Mouse (Mus musculus) B cell, adult 2 months (primary cell): ENCODE measurements around the gene Rab3d.
A peak's percentile ranks its signal among the peaks of the same experiment; 100 is the strongest.

ENCODE experiments used
- DNase-seq, 2 experiments: peaks; one replicate each; pipeline ENCODE4 v3.0.0; 2022

Rab3d gene

DNA sequence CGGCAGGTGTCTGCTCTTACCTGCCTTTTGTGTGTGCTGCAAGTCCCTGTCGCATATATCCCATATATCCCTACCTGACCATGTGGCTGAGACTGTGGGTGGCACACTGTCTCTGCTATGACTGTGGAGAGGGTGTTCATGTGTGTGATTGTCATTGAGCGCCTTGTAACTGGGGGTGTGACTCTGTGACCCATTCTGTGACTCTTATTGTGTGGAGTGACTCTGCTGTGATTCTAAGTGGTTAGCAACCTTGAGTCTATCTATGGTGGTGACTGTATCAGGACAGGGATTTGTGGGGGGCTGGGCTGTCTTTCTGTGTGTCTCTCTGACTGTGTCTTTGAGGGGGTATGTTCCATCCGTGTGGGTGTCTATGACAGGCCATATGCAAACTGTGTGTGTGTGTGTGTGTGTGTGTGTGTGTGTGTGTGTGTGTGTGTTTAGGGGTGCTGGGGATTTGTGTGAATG lies 19.8 kb upstream of the Rab3d start:
- no peak for DNase-seq

DNA sequence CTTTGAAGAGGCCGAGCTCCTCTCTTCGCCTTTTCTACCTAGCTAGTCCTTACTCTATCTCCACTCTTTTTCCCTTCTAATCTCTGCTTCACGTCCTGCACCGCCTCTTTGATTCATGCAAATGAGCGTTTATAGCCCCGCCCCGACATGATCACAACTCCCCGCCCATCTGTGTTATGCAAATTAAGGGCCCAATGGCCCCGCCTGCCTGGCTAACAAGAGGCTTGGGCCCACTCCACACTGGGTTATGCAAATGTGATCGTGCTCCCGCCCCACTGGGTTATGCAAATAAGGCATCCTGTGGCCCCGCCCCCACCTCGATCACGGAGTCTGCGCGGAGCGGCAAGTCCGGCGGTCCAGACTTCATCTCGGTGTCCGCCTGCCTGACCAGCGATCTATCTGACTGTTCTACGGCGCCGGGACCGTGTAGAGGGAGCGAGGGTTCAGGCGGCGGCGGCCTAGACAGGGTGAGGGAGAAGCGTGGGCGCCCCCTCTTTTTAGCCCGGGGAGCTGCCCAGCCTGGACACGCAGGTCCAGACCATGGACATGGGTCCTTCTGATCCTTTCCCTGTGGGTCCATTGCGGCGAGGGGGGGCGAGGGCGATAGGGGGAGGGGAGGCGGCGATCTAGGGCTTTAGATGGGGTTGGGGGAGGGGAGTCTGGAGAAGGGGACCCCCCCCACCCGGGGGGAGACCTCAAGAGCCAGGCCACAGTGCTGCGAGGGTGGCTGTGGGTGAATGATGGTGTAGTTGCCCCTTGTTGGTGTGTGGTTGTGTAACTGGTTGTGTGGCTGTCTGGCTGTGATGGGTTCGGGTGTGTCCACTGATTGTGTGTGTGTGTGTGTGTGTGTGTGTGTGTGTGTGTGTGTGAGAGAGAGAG lies 18.9 kb upstream of the Rab3d start, which contains the start of gene Plppr2:
Gene Plppr2 (plus strand): TSS at position 342 of the 879 bp plus-strand sequence.
- DNase-seq = peak; percentile 95 to 97

DNA sequence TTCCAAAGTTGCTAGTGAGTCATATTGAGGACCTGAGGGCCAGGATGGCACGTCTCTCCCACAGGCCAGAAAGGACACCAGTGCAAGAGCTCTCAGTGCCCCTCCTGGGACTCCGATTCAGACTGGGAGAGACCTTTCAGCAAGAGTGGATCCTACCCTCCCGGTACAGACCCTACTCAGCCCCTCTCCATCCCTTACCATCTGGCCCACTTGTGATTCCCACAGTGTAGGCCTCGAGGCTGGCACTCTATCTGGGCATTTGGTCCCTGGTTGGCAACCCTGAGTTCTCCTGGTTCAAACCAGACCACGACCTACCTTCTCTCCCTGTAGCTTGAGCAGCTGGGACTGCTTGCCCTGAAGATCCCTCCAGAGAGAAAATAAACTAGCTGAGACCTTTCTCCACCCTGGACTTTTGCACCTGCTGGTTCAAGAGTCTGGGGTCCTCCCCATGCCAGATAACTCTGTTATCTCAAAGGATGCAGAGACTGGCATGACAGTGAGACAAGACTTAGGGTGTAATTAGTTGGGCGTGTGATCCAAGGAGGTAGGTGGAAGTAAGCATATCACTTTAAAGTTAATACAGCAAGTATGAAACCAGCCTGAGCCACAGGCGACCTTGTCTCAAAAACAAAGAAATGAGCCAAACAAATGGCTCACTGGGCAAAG lies 17.6 kb upstream of the Rab3d start:
- DNase-seq = no peak

DNA sequence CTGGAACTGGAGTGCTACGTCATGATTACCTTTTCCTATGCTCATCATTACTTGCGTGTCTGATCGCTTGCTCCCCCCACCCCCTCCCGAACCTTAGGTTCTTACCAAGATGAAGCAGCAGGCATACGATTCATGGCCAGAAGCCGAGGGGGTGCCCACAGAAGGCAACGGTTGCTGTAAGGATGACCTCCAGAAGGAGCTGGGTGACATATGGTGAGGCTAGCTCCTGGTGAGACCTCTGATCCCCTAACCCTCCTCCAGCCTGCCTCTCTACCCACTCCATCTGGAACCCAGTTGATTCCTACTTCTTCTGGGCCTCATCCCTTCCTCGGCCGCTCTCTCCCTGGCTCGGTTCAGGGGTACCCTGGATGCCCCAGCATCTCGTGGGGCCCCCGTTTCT lies 16.0 kb upstream of the Rab3d start:
- DNase-seq = no peak

DNA sequence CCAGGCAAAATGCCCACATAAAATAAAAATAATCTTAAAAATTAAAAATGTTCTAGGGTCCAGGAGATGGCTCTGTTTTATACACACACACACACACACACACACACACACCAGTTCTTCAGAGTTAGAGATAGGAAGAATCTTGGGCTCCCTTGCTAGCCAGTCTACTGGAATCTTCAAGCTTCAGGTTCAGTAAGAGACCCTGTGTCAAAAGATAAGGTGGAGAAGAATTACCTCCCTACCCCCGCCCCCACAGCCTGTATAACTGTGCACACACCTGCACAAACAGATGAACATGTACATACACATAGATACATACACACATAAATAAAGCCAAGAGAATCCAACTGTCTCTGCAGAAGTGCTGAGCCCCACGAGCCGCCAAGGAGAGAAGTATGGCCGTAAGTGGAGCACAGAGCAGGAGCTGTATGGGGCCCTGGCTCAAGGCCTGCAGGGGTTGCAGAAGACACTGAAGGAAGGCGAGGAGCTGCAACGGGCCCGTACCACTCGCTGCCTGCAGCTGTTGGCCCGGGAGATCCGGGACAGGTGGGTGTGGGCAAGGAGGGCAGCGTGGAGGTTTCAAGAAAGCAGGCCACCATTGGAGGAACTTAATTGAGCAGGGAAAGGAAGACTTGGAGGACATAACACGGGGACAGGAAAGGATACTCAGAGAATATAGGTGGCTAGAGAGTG lies 14.6 kb upstream of the Rab3d start:
- DNase-seq = no peak

DNA sequence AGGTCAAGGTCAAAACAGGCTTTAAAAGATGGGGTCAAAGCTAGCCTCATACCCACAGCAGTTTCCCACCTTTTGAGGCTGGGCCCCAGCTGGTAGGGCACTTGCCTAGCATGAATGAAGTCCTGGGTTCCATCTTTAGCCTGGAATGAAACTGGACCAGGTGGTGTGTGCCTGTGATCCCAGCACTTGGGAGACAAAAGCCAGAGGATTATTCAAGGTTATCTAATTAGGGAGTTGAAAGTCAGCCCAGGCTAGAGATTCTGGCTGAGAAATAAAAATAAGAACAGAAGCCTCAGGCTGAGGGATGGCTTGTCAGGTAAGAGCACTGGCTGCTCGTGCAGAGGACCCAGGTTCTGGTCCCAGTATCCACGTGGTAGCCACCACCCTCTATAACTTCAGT lies 14.0 kb upstream of the Rab3d start:
- no peak for DNase-seq

DNA sequence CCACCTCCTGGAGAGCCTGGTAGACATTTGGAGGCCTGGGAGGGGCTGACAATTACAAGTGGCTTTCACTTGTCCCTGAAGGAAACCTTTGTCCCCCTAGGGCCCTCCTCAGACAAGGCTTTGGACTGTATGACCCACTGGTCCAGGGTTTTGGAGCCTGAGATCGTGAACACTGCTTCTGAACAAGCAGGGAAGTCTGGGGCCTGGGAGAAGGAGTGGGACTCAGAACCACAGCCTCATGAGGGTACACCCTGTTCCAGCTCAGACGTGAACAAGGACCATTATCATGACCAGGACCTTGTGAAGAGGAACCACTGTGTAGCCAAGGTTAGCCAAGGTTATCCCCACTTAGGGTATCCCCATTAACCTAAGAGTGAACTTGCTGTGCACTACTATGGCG lies 11.2 kb upstream of the Rab3d start:
- no peak for DNase-seq

DNA sequence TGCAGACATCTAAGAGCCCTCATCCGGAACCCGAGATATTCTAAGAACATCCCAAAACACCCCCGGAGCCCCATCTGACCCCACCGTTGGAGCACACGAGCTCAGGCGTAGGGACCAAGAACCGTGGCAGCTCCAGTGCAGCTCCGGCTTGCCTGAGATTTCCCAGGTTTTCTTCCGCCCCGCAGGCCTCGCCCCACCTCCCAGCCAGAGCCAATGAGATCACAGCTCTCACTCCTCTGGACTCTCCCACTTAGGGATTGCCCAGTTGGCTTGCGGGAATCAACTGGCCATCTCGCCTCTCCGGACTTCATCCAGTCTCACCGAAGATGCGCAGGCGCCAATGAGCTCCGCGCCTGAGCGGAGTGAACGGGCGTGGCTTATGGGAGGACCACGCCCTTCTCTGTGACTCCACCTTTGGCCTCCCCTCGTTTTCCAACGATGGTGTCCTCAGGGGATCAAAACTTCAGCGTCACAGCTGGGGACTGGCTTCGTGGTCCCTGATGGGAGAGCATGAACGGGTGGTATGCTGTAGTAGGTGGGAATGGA lies 9.3 kb upstream of the Rab3d start, which contains the start of the genes Ccdc159 and Tmem205:
Gene Ccdc159 (plus strand): TSS at position 264 of the 546 bp plus-strand sequence.
Gene Tmem205 (minus strand): TSS at position 349 of the 546 bp plus-strand sequence.
- no peak for DNase-seq

DNA sequence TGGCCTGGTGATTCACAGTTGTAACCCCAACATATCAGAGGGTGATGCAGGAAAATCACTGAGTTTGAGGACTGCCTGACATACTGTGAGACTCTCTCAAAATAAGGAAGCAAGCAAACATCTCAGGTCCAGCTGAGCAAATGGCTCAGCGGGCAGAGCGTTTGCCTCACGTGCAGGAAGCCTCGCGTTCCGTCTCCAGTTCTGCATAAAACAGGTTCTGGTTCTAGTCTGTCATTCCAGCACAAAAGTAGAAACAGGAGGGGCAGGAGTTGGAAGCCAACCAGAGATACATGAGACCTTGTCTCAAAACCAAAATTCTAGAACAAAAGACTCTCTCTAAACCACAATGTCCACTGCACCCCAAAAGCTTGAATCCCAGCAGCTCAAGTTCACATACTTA lies 8.8 kb upstream of the Rab3d start:
- no peak for DNase-seq

DNA sequence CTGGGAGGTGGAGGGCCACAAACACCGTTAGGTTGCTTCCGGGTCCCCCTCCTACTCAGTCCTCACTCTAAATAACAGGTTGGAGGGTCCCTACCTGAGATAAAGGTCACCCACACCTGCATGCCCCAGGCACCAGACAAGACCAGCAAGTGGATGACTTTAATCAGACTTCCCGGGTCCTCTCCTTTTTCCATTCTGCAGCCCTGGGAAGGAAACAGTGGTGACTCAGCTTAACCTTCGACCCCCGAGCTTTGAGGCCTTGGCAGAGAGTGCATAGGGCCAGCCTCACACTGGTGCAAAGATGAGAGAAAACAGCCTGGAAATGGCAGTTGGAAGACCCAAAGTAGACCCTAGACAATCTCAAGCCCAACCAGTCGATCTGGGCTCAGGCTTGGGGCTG lies 8.2 kb upstream of the Rab3d start:
- no peak for DNase-seq

DNA sequence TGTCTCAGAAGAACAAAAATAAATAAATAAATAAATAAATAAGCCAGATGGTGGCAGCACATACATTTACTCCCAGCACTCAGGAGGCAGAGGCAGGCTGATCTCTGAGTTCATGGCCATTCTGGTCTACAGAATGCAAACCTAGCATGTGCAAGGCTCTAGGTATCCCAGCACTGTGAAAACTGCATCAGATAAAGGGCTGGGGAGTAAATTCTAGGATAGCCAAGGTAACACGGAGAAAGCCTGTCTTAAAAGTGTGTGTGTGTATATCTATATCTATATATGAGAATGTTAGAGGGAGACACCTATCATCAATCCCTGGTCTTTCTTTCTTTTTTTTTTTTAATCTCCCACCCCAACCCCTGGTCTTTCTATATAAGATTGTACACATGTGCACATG lies 7.5 kb upstream of the Rab3d start:
- no peak for DNase-seq

DNA sequence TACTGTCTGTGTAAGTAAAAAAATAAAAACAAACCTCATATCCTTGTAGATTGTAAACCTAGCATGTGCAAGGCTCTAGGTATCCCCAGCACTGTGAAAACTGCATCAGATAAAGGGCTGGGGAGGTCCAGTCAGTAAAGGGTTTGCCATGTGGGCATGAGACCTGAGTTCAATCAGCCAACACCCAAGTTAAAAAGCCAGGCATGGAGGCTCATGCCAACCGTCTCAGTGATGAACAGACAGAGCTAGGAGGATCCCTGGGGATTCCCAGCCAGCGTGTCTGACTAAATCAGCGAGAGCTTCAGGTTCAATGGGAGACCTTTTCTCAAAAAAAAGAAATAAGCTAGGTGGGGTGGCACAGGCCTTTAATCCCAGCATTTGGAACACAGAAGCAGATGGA lies 7.0 kb upstream of the Rab3d start:
- no peak for DNase-seq

DNA sequence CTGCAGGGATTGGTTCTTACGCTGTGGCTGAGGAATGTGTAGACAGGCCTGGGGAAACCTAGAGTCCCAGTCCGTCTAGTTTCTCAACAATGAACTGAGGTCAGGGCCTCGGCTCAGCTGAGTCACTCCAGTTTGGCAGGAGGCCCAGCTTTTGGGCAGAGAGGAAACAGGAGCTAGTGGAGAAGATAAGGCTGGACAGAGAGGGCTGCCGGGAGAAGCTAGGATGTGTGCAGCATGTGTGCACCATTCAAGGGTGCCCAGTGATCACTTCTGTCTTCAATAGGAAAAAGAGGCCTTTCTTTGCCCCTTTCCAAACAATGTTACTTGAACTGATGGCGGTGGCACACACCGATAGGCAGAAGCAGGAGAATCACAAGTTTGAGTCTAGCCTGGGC lies 6.1 kb upstream of the Rab3d start:
- DNase-seq = no peak

DNA sequence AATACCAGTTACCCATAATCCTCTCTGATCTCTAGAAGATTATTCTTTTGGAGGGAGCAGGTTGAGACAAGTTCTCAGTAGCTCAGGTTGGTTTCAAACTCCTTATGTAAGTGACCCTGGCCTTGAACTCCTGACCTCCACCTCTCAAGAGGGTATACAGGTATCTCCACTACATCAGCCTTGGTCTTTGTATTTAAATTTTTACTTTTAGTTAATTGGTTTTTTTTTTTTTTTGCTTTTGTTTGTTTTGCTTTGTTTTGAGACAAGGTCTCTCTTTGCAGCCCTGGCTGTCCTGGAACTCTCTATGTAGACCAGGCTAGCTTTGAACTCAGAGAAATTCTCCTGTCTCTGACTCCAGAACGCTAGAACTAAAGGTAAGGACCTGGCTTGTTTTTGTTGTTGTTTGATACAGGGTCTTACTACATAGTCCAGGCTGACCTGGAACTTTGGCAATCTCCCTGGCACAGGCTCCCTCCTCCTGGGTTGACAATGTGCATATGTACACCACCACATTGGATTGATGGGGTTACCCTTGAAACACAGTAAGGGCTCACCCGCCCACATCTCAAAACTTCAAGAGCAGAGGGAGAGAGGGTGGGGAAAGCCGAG lies 5.6 kb upstream of the Rab3d start:
- no peak for DNase-seq

DNA sequence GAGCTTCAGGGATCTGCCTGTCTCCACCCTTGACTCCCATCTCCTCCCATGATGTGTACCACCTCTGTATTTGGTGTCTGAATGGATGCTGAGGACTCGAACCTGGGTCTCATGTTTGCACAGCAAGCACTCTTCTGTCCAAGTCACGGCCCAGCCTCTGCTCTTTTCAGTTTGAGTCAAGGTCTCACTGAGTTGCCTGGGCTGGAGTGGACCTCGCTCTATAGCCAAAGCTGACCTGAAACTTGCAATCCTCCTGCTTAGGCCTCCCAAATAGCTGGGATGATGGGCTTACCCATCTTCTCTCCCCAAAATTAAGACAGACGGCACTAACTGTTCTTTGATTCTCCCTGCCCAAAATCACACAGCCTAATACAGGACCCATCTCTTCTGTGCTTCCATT lies 5.0 kb upstream of the Rab3d start:
- DNase-seq = no peak

DNA sequence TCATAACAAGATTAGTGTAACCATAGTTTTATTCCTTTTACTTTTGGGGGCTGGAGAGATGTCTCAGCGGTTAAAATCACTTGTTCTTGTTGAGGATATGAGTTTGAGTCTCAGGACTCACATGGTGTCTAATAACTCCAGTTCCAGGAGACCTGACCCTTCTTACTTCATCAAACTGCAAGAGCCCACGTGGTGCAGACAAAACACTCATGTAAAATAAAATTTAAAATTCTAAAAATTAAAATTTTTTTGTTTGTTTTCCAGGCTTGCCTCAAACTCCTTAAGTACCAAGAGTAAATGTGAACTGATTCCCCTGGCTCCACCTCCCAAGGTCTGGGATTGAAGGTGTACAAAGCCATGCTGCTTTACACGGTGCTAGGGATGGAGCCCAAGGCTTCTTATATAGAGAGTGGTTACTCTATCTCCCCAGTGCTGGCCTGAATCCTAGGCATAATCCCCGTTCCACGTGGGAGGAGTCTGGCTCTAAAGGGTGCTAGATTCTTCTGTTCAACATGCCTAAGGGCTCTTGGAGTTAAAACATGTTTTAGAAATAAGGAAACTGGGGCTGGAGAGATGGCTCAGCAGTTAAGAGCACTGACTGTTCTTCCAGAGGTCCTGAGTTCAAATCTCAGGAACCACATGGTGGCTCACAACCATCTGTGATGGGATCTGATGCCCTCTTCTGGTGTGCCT lies 846 bp upstream of the Rab3d start:
- DNase-seq = no peak

DNA sequence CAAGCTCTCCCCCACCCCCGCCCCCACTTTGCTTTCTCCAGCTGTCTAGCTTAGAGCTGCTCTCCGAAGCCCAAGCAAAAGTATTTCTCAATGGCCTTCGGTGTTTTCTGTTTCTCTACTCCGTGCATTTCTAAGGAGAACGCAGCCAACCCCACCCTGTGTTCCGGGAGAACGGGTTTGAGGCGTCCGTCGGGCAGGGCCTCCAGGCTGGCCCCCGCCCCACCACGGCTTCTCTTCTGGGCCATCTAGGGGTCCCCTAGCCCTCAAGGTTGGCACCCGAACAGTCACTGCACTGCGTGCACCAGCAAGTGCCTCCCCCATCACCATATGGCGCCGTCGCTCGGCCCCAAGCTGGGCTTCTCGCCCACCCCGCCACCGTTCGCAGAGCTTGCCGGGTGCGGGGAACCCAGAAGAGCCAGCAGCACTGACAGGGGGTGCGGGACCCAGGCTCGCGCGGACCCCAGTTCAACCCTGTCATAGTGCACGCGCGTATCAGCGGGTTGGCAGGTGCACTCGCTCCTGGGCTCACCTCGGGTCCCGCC lies 428 bp downstream of the Rab3d start:
- DNase-seq = no peak

DNA sequence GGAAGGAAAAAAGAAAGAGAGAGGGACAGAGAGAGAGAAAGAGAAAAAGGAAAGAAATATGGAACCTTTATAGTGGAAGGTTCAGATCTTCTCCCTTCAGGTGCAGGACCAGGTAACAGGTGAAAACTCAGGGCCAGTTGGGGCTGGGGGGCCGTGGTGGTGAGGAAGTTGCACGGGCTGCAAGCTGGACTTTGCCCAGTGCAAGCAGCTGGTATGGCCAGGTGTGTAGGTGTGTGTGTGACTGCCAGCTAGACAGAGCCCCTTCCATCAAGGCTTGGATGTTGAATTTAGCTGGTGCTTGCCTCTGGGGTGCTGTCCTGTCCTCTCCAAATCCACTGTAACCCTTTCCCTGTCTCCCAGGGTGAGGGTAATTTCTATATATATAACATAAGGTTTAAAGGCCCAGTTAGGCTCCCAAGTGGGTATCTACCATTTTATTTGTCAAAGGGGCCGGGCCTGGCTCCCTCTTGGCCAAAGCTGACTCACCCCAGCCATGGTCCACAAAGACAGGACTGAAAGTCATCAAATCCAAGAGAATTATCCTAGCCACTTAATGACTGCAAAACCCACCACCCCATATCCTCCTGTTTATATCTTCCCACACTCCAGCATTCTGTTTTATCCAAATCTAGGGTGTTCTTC lies 1.0 kb downstream of the Rab3d start:
- DNase-seq = no peak

DNA sequence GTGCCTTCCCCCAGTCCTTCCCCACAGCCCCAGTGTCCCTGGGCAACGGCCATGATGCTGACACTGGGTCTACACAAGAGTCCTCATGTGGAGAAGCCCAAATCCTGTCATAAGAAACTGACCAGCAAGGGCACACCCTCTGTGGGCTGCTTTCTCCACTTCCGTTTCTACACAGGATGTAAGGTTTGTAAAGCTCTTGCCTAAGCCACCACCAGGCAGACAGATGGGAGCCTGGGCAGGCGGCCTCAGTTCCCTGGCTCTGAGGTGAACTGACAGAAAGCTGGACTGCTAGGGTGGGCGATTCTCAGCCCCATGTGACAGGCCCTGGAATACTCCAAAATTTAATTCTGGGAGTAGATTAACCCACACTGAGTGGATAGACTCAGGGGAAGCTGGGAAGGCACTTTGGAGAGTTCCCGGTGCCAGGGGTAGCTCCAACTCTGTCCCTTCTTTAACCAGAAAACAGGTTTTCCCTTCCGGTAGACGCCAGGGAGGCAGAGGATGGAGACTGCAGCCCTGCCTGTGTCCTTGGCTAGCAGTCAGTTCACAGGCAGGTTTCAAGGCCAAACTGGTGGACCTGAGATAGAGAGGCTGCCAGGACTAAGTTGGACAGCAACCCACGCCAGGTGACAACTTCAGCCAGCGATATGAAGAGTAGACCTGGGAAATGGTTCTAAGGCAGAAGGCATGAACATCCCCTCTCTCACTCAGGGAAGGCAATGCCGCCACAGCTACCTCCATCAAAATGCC lies 8.3 kb downstream of the Rab3d start:
- no peak for DNase-seq

DNA sequence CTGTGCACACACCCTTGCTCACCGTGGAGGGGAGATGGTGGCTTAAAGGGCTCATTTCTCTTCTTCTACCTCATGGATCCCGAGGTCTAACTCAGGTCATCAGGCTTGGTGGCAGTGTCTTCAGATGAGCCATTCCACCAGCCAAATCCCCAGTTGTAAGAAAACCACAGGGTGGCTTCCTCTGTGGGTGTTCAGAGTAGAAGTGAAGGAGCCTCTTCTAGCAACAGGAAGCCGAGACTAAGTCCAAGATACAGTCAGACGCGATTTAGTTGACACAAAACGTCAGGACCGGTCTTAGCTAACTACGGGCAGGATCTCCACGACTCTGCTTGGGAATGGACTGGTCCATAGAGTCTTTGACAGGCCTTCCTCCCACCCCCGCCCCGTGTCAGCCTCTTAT lies 9.8 kb downstream of the Rab3d start:
- DNase-seq = no peak

DNA sequence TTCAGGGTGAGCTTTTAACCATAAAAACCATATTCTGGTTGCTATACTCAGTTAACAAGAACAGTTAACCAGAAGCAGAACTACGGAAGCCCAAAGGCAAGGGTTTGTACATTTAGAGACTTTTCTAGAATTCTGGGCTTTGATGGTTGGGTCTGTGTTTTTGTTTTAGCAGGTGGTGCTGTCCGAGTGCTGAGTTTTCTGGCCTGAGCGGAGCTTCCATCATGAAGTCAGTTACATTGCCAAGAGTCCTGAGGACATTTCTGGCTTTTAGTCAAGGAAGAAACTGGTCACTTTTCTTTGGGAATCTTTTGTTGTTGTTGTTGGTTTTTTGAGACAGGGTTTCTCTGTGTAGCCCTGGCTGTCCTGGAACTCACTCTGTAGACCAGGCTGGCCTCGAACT lies 14.0 kb downstream of the Rab3d start:
- DNase-seq = no peak
